Mouse (Mus musculus): ENCODE results near the gene Gabbr2. TPM values are rescaled to one million over a fixed set of nuclear protein-coding genes. Genes with fewer than 3 reads are reported as not detected.

The Gabbr2 gene
- polyA plus RNA-seq, 1 experiment from 2014 or later: 0.03 TPM

DNA sequence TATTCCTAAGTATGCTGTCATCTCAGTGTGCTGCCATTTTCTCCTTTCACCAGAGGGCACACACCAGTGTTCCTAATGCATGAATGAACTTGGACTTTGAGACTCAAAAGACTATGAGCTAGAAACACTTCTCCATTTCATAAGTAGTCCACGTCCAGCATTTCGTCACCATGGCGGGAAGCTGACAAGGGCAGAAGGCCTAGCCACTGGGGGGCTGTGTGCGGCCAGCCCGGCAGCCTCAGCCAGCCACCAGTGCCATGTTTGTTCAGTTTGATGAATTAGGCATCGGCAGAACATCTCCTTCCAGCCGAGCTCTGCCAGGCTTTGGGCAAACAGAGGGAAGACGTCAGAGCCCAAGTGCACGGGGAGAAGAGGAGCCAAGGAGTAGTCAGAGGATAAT, 97.5 kb downstream of the Gabbr2 start:
- Histone ChIP-seq H3K9ac (ENCODE audit: low read length) (no peak overlapping the region), H3K27ac (ENCODE audit: low read length) (no peak overlapping the region), H3K36me3 (ENCODE audit: control insufficient read depth, insufficient read depth) (no peaks in the 10 kb centered on the region), H3K27me3 (ENCODE audit: control insufficient read depth, insufficient read depth, low read length) (no peaks in the 10 kb centered on the region), H3K4me3 (ENCODE audit: low read length) (no peak overlapping the region), H3K4me2 (ENCODE audit: low read depth, low read length) (no peak overlapping the region), H3K9me3 (replicated peaks; ENCODE audit: control insufficient read depth, low read length) (no peaks in the 10 kb centered on the region), H3K4me1 (ENCODE audit: control insufficient read depth, insufficient read depth, low read length) (no peaks in the 10 kb centered on the region)
- 75% methylated on average over 9 of the region's 9 CpGs for WGBS
- no peak for ATAC-seq (replicated peaks; ENCODE audit: extremely low read depth, insufficient read depth, low FRiP score)

DNA sequence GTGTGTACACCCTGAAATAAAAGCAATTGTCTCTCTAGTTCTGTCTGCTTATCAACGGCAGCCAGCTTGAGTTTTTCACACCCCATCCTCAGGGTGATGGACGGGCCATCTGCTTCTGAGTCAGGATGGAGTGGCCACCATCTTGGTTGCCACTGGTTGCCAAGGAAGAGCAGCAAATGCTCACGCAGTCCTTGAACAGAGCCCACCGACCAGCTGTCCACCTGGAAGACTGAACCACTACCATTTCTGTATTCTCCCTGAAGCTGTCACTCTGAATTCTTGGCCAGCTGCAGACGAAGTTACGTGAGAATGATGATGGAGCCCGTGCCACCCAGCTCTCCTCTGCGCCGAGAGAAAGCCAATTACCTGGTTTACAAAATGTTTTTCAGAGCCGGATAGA, 102.5 kb downstream of the Gabbr2 start:
- H3K9me3 ChIP-seq (replicated peaks; ENCODE audit: control insufficient read depth, low read length): no peaks in the 10 kb centered on the region
- H3K4me3 ChIP-seq (ENCODE audit: low read length): no peak overlapping the region
- no peak for ATAC-seq (replicated peaks; ENCODE audit: extremely low read depth, insufficient read depth, low FRiP score)
- 78% methylated on average over 10 of the region's 10 CpGs for WGBS
- H3K9ac ChIP-seq (ENCODE audit: low read length): no peak overlapping the region
- H3K4me2 ChIP-seq (ENCODE audit: low read depth, low read length): no peak overlapping the region
- H3K27ac ChIP-seq (ENCODE audit: low read length): no peak overlapping the region
- H3K4me1 ChIP-seq (ENCODE audit: control insufficient read depth, insufficient read depth, low read length): 0 out of 2 replicates have a peak, but pooled peaks cover under 1% of the 10 kb centered on the region
- 0 out of 2 replicates have a peak, but pooled peaks cover 2% of the 10 kb centered on the region for H3K27me3 ChIP-seq (ENCODE audit: control insufficient read depth, insufficient read depth, low read length)
- H3K36me3 ChIP-seq (ENCODE audit: control insufficient read depth, insufficient read depth): no peaks in the 10 kb centered on the region

DNA sequence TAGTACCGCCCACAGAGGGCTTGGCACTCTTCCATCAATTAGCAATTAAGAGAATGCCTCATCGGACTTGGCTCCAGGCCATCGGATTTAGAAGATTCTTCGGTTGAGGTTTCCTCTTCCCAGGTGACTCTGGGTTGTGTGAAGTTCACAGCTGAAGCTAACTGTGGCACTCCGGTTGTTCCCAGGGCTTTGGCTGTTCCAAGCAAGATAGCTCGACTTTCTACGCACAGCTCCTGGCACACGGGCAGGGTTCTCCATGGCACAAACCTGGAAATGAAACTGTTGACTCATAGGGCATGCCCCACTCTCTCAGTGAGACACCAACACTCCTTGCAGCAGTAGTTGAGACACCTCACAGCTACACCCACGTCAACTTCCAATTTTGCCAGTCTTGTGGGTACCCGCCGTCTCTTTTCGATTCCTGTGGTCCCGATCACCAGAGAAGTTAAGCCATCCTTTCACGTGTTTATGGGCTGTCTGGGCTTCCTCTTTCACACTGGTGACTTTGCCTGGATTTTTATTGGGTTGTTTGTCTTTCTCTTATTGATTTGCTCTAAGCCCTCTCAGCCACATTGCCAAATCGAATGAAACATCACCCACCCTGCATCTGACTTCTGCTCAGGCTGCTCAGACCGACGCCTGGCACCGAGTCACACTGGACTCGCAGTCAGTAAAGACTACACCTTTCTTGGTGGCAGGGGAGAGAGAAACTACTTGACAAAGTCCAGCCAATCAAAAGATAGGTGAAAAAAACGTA, 105.9 kb downstream of the Gabbr2 start:
- Histone ChIP-seq H3K4me3 (ENCODE audit: low read length) (no peak overlapping the region), H3K27me3 (ENCODE audit: control insufficient read depth, insufficient read depth, low read length) (0 out of 2 replicates have a peak, but pooled peaks cover 2% of the 10 kb centered on the region), H3K27ac (ENCODE audit: low read length) (no peak overlapping the region), H3K9ac (ENCODE audit: low read length) (no peak overlapping the region), H3K4me1 (ENCODE audit: control insufficient read depth, insufficient read depth, low read length) (peaks cover 10% of the 10 kb centered on the region), H3K36me3 (ENCODE audit: control insufficient read depth, insufficient read depth) (no peaks in the 10 kb centered on the region), H3K9me3 (replicated peaks; ENCODE audit: control insufficient read depth, low read length) (no peaks in the 10 kb centered on the region), H3K4me2 (ENCODE audit: low read depth, low read length) (no peak overlapping the region)
- ATAC-seq (replicated peaks; ENCODE audit: extremely low read depth, insufficient read depth, low FRiP score): no peak
- 85% methylated on average over 20 of the region's 20 CpGs for WGBS

DNA sequence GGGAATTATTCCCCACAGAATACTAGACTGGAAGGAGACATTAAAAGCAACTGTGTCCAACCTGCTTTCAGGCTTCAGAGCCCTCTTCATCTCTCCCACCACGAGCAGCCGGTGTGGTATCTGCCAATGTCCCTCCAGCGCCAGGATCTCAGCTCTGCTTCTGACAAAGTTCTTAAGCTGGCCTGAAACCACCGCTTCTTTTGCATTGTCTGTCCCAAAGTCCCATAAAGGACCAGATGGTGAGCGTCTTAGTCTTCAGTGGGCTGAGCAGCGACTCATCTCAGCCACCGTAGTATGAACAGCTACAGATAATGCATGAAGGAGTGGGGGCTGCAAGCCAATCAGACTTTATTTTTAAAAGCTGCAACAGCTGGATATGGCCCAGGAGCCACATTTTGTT, 107.5 kb downstream of the Gabbr2 start:
- H3K9ac ChIP-seq (ENCODE audit: low read length): no peak overlapping the region
- H3K27me3 ChIP-seq (ENCODE audit: control insufficient read depth, insufficient read depth, low read length): peaks cover 5% of the 10 kb centered on the region; the same call in 1 of the 2 replicates
- H3K4me3 ChIP-seq (ENCODE audit: low read length): no peak overlapping the region
- WGBS: 52% methylated on average over 7 of the region's 7 CpGs
- no peak overlapping the region for H3K4me2 ChIP-seq (ENCODE audit: low read depth, low read length)
- H3K4me1 ChIP-seq (ENCODE audit: control insufficient read depth, insufficient read depth, low read length): peaks cover 10% of the 10 kb centered on the region
- no peak overlapping the region for H3K27ac ChIP-seq (ENCODE audit: low read length)
- no peak for ATAC-seq (replicated peaks; ENCODE audit: extremely low read depth, insufficient read depth, low FRiP score)
- H3K9me3 ChIP-seq (replicated peaks; ENCODE audit: control insufficient read depth, low read length): no peaks in the 10 kb centered on the region
- no peaks in the 10 kb centered on the region for H3K36me3 ChIP-seq (ENCODE audit: control insufficient read depth, insufficient read depth)

DNA sequence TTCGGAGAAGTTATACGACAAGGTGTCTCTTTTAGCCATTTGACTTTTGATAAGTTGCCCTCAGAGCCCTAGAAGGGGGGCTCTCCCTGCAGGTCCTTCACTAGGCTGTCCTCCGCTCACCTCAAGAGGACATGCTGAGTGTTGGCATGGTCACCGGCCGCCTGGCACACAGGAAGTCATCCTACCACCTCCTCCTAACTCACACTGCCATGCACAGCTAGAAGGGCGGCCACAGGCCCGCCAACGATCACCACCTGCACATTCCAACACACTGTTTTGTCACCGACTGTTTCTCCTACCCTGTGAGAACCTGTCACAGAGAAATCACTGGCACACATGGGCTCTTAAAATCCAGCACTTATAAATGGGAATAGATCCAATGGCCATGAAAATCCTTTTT, 108.1 kb downstream of the Gabbr2 start:
- Histone ChIP-seq H3K4me1 (ENCODE audit: control insufficient read depth, insufficient read depth, low read length) (peaks cover 10% of the 10 kb centered on the region), H3K9ac (ENCODE audit: low read length) (no peak overlapping the region), H3K36me3 (ENCODE audit: control insufficient read depth, insufficient read depth) (no peaks in the 10 kb centered on the region), H3K4me2 (ENCODE audit: low read depth, low read length) (no peak overlapping the region), H3K27ac (ENCODE audit: low read length) (no peak overlapping the region), H3K4me3 (ENCODE audit: low read length) (no peak overlapping the region), H3K27me3 (ENCODE audit: control insufficient read depth, insufficient read depth, low read length) (peaks cover 6% of the 10 kb centered on the region; the same call in 1 of the 2 replicates), H3K9me3 (replicated peaks; ENCODE audit: control insufficient read depth, low read length) (no peaks in the 10 kb centered on the region)
- ATAC-seq (replicated peaks; ENCODE audit: extremely low read depth, insufficient read depth, low FRiP score): 0 out of 2 replicates have a peak, but pooled peaks have one; percentile 28
- WGBS: 36% methylated on average over 9 of the region's 9 CpGs

DNA sequence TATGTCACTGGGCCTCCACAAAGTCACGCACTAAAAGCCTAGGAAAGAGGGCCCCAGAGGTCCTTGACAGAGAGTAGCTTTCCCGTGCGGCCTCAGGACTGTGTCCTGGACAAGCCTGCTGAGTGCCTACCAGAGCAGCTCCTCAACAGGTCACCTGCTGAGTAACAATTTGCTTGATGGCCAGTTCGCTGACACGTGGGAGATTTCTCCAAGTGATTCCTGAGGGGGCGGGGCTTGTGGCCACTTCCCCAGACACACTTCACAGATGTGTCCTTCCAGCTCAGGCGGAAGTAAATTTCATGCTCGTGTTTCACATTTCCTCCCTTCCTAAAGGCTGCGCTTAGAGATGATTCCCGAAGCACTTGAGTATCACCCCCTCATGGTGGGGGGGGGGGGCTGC, 108.6 kb downstream of the Gabbr2 start:
- Histone ChIP-seq H3K4me1 (ENCODE audit: control insufficient read depth, insufficient read depth, low read length) (peaks cover 10% of the 10 kb centered on the region), H3K4me3 (ENCODE audit: low read length) (no peak overlapping the region), H3K27me3 (ENCODE audit: control insufficient read depth, insufficient read depth, low read length) (peaks cover 6% of the 10 kb centered on the region; the same call in 1 of the 2 replicates), H3K36me3 (ENCODE audit: control insufficient read depth, insufficient read depth) (no peaks in the 10 kb centered on the region), H3K9me3 (replicated peaks; ENCODE audit: control insufficient read depth, low read length) (no peaks in the 10 kb centered on the region), H3K27ac (ENCODE audit: low read length) (no peak overlapping the region), H3K4me2 (ENCODE audit: low read depth, low read length) (no peak overlapping the region), H3K9ac (ENCODE audit: low read length) (no peak overlapping the region)
- 34% methylated on average over 10 of the region's 10 CpGs for WGBS
- ATAC-seq (replicated peaks; ENCODE audit: extremely low read depth, insufficient read depth, low FRiP score): no peak

DNA sequence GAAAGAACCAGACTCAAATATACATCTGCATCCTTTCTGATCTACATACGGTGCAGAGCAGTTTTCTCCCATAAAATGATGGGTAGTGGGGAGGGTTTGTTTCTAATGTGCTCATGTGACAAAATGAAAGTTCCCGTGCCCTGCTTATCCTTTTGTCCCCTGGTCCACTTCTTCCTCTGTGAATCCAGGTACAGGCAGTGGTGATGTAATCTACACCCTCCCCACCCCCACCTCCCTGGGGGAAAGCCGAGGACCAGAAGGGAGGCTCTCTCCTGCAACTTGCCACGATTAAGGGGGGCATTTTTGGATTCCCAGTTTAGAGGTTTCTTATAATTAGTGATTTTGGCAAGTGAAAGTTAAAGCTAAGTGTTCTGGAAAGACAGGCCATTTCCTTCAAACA, 110.4 kb downstream of the Gabbr2 start:
- H3K4me1 ChIP-seq (ENCODE audit: control insufficient read depth, insufficient read depth, low read length): peaks cover 10% of the 10 kb centered on the region
- WGBS: 51% methylated on average over 4 of the region's 4 CpGs
- no peak overlapping the region for H3K9ac ChIP-seq (ENCODE audit: low read length)
- no peak overlapping the region for H3K4me2 ChIP-seq (ENCODE audit: low read depth, low read length)
- no peaks in the 10 kb centered on the region for H3K9me3 ChIP-seq (replicated peaks; ENCODE audit: control insufficient read depth, low read length)
- H3K36me3 ChIP-seq (ENCODE audit: control insufficient read depth, insufficient read depth): no peaks in the 10 kb centered on the region
- H3K27ac ChIP-seq (ENCODE audit: low read length): no peak overlapping the region
- H3K4me3 ChIP-seq (ENCODE audit: low read length): no peak overlapping the region
- peaks cover 4% of the 10 kb centered on the region for H3K27me3 ChIP-seq (ENCODE audit: control insufficient read depth, insufficient read depth, low read length)
- no peak for ATAC-seq (replicated peaks; ENCODE audit: extremely low read depth, insufficient read depth, low FRiP score)

DNA sequence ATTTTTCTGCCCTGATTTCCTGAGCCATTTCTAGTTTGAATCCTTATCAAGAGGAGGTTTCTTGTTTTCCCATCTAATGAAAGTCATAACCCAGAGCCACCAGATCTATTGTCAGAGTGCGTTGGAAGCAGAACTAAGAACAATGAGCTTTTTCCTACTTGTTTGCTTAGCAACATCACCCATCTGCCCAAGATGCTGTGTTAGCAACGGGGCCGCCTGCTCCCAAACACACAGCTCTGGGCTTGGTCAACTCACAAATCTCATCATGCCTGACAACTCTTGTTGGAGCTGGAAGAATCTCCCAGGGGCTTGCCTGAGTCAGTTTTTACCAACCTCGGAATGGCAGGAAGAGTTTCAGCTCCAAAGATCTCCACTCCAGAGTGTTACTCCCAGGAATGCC, 111.7 kb downstream of the Gabbr2 start:
- H3K27me3 ChIP-seq (ENCODE audit: control insufficient read depth, insufficient read depth, low read length): peaks cover 4% of the 10 kb centered on the region
- no peaks in the 10 kb centered on the region for H3K9me3 ChIP-seq (replicated peaks; ENCODE audit: control insufficient read depth, low read length)
- H3K9ac ChIP-seq (ENCODE audit: low read length): no peak overlapping the region
- no peak overlapping the region for H3K27ac ChIP-seq (ENCODE audit: low read length)
- peaks cover 10% of the 10 kb centered on the region for H3K4me1 ChIP-seq (ENCODE audit: control insufficient read depth, insufficient read depth, low read length)
- no peak overlapping the region for H3K4me3 ChIP-seq (ENCODE audit: low read length)
- no peak for ATAC-seq (replicated peaks; ENCODE audit: extremely low read depth, insufficient read depth, low FRiP score)
- no peak overlapping the region for H3K4me2 ChIP-seq (ENCODE audit: low read depth, low read length)
- WGBS: 44% methylated on average over 4 of the region's 4 CpGs
- no peaks in the 10 kb centered on the region for H3K36me3 ChIP-seq (ENCODE audit: control insufficient read depth, insufficient read depth)

DNA sequence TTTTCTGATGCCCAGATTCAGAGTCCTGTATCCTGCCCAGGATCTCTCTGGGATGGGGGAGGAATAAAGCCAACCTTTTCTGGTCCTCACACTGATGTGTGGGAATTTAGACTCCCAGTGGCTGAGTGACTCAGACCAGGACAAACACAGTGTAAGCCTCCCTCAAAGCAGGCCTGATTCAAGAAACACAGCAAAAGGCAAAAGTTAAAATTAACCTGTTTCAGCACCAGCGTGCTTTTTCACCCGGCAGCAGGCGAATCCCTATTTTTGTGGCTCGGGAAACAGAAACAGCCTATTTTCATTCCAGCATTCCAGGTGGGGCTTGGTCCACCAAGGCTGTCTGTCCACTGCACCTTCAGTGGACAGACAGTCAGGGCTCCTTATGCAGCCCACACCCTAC, 118.9 kb downstream of the Gabbr2 start:
- H3K4me3 ChIP-seq (ENCODE audit: low read length): no peak overlapping the region

More for the DNA sequence above, 118.9 kb downstream of the Gabbr2 start:
- H3K4me2 ChIP-seq (ENCODE audit: low read depth, low read length): no peak overlapping the region
- ATAC-seq (replicated peaks; ENCODE audit: extremely low read depth, insufficient read depth, low FRiP score): no peak
- no peak overlapping the region for H3K27ac ChIP-seq (ENCODE audit: low read length)
- H3K9me3 ChIP-seq (replicated peaks; ENCODE audit: control insufficient read depth, low read length): no peaks in the 10 kb centered on the region
- no peaks in the 10 kb centered on the region for H3K4me1 ChIP-seq (ENCODE audit: control insufficient read depth, insufficient read depth, low read length)
- no peaks in the 10 kb centered on the region for H3K36me3 ChIP-seq (ENCODE audit: control insufficient read depth, insufficient read depth)
- H3K27me3 ChIP-seq (ENCODE audit: control insufficient read depth, insufficient read depth, low read length): peaks cover 5% of the 10 kb centered on the region; the same call in 1 of the 2 replicates
- no peak overlapping the region for H3K9ac ChIP-seq (ENCODE audit: low read length)
- WGBS: 90% methylated on average over 4 of the region's 4 CpGs

Data from heart, embryonic 16.5 days (tissue).